Mouse (Mus musculus) E14TG2a.4 (cell line): ENCODE data around the gene Diaph3.

Experiments used
- CTCF ChIP-seq: conservative IDR thresholded peaks from 2 replicates; pipeline ENCODE4 v1.5.1; 2014; ENCODE audit warnings: low read length
- NANOG ChIP-seq: IDR thresholded peaks from 2 replicates; pipeline ENCODE4 v1.6.1; 2014; ENCODE audit warnings: borderline replicate concordance, low read length, mixed read lengths
- POU5F1 ChIP-seq: IDR thresholded peaks from 2 replicates; pipeline ENCODE4 v1.6.1; 2014; ENCODE audit warnings: low read length, borderline replicate concordance

GRCm38 (mm10) chr14:87125492-87125891 is 15.5 kb downstream of the Diaph3 start:
- TF ChIP-seq CTCF: no peak
- TF ChIP-seq POU5F1: no peak
- no peak for TF ChIP-seq NANOG
